Comparison of ENCODE assay signal across 14 mouse cellular contexts in the genomic region with DNA sequence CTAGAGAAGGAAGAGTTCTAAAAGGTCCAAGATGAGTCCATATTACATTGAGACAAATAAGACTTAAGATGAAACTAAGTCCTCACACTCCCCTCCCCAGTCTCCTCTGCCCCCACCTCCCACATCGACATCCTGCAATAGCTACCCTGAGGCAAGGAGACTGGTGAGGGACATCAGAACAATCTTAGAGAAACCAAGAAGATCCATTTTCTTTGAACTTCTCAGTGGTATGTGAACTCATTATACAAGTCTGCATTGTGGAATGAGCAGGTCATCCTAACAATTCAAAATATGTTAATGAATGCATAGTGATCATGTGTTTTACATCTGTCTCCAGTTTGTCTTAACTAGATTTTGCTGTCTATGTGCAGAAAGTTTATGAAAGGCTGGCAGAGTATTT.
"Had no signal": no experiment of that assay in that cellular context is flagged by ENCODE, and none has a peak within 500 bp of the region (broad histone marks: within the 10 kb centered on the region; RNA-seq: fewer than 3 reads in every experiment).

No protein-coding gene starts in this region.

- H3K4me1 ChIP-seq: megakaryocyte, embryonic 14.5 days had no signal

- DNase-seq: kidney, adult 8-10 months; liver, postnatal 0 days; midbrain, embryonic 14.5 days; thymus, adult 2 months; thymus, postnatal 14 days; thymus, postnatal 4 days had no signal

- H3K36me3 ChIP-seq: limb, embryonic 12.5 days had no signal

- H3K9ac ChIP-seq: limb, embryonic 12.5 days; liver, embryonic 14.5 days; liver, postnatal 0 days had no signal

- H3K9me3 ChIP-seq: limb, embryonic 12.5 days; megakaryocyte, embryonic 14.5 days had no signal

- ATAC-seq: intestine, embryonic 16.5 days; liver, postnatal 0 days had no signal

- H3K27me3 ChIP-seq: limb, embryonic 12.5 days had no signal

- H3K4me2 ChIP-seq: limb, embryonic 12.5 days; liver, embryonic 11.5 days; midbrain, embryonic 11.5 days had no signal

- H3K4me3 ChIP-seq: left cerebral cortex, adult 2 months; limb, embryonic 12.5 days; megakaryocyte, embryonic 14.5 days had no signal

- H3K27ac ChIP-seq: left cerebral cortex, adult 2 months; liver, embryonic 14.5 days; stomach, postnatal 0 days had no signal
